Mouse (Mus musculus) ES-CJ7 (cell line): ENCODE data around the gene Cdh4.

Source experiments
- DNase-seq: peaks from one replicate; pipeline ENCODE4 v3.0.0; 2011; ENCODE audit warnings: low read depth, low spot score

The Cdh4 gene

GRCm38 (mm10) chr2:179929166-179929565, 486.9 kb downstream of the Cdh4 start:
- peak; percentile 24 for DNase-seq

- DNase-seq = no peak
Observed at GRCm38 (mm10) chr2:179931741-179932140, 489.5 kb downstream of the Cdh4 start.

- no peak for DNase-seq
Observed at GRCm38 (mm10) chr2:179934165-179934564, 491.9 kb downstream of the Cdh4 start.

- no peak for DNase-seq
Observed at GRCm38 (mm10) chr2:179937091-179937490, 494.9 kb downstream of the Cdh4 start.

- DNase-seq = no peak
Observed at GRCm38 (mm10) chr2:179941696-179942095, 499.5 kb downstream of the Cdh4 start.

- DNase-seq = no peak
Observed at GRCm38 (mm10) chr2:179945051-179945450, 502.8 kb downstream of the Cdh4 start.

GRCm38 (mm10) chr2:179946496-179946895, 504.3 kb downstream of the Cdh4 start:
- DNase-seq = no peak

GRCm38 (mm10) chr2:179947607-179948006, 505.4 kb downstream of the Cdh4 start:
- no peak for DNase-seq

- no peak for DNase-seq
Observed at GRCm38 (mm10) chr2:179948820-179949219, 506.6 kb downstream of the Cdh4 start.
